Mouse (Mus musculus): ENCODE measurements around the gene Cyth2. TPM values are rescaled to one million over a fixed set of nuclear protein-coding genes. Genes with fewer than 3 reads are reported as not detected.
A peak's percentile ranks its signal among the peaks of the same experiment; 100 is the strongest.

The Cyth2 gene
- total and polyA plus RNA-seq, 3 experiments, result 27.3 to 61.9 (median 59.1) TPM

- Histone ChIP-seq H3K79me2 (replicated peaks; ENCODE audit: control insufficient read depth, insufficient read depth, low read length) (no peaks in the 10 kb centered on the region), H3K9ac (ENCODE audit: low read depth, low read length) (no peak overlapping the region), H3K36me3 (ENCODE audit: control insufficient read depth, insufficient read depth, low read length) (peaks cover 4% of the 10 kb centered on the region), H3K4me3 (no peak overlapping the region), H3K27ac (no peak overlapping the region), H3K27me3 (ENCODE audit: control insufficient read depth, insufficient read depth, low read length) (no peaks in the 10 kb centered on the region), H3K4me1 (ENCODE audit: control insufficient read depth, insufficient read depth, low read length) (peaks cover 5% of the 10 kb centered on the region)
- peak in 1 of 2 experiments; percentile 42 for DNase-seq
- intact Hi-C loops (cut with DNase I), result loop anchor here (5.0 to 10.0 kb wide), 3 partner anchors 87 to 1065 kb away; partner anchors contain the start of genes Bax, Fam83e and Vrk3
- 58% methylated on average over 14 of the region's 14 CpGs for WGBS
- TF ChIP-seq EP300 (IDR thresholded peaks at IDR 0.05; ENCODE audit: insufficient read depth, low read depth, low read length), result no peak
- TF ChIP-seq CTCF (IDR thresholded peaks at IDR 0.05), result no peak
- TF ChIP-seq POLR2A (IDR thresholded peaks at IDR 0.05; ENCODE audit: insufficient read depth, low read depth, low read length), result no peak
Observed at GRCm38 (mm10) chr7:45809276-45810075, 4.9 kb downstream of the Cyth2 start.

- Histone ChIP-seq H3K9ac (ENCODE audit: low read depth, low read length) (no peak overlapping the region), H3K27me3 (ENCODE audit: control insufficient read depth, insufficient read depth, low read length) (no peaks in the 10 kb centered on the region), H3K27ac (no peak overlapping the region), H3K79me2 (replicated peaks; ENCODE audit: control insufficient read depth, insufficient read depth, low read length) (no peaks in the 10 kb centered on the region), H3K36me3 (ENCODE audit: control insufficient read depth, insufficient read depth, low read length) (peaks cover 4% of the 10 kb centered on the region), H3K4me1 (ENCODE audit: control insufficient read depth, insufficient read depth, low read length) (peaks cover 5% of the 10 kb centered on the region), H3K4me3 (no peak overlapping the region)
- no peak for DNase-seq
- intact Hi-C loops (cut with DNase I), result loop anchor here (5.0 to 10.0 kb wide), 2 partner anchors 86 to 344 kb away; partner anchors contain the start of genes Bax and Fam83e
- no peak for TF ChIP-seq POLR2A (IDR thresholded peaks at IDR 0.05; ENCODE audit: insufficient read depth, low read depth, low read length)
- TF ChIP-seq CTCF (IDR thresholded peaks at IDR 0.05), result no peak
- TF ChIP-seq EP300 (IDR thresholded peaks at IDR 0.05; ENCODE audit: insufficient read depth, low read depth, low read length), result no peak
- WGBS, result 61% methylated on average over 11 of the region's 11 CpGs
Observed at GRCm38 (mm10) chr7:45808471-45808870, 5.9 kb downstream of the Cyth2 start.

- no peaks in the 10 kb centered on the region for H3K36me3 ChIP-seq (ENCODE audit: control insufficient read depth, insufficient read depth, low read length)
- H3K27me3 ChIP-seq (ENCODE audit: control insufficient read depth, insufficient read depth, low read length), result no peaks in the 10 kb centered on the region
Observed at GRCm38 (mm10) chr7:45805941-45806340, 8.4 kb downstream of the Cyth2 start.

GRCm38 (mm10) chr7:45802551-45802950 lies 11.8 kb downstream of the Cyth2 start:
- Histone ChIP-seq H3K4me1 (ENCODE audit: control insufficient read depth, insufficient read depth, low read length) (peaks cover 5% of the 10 kb centered on the region), H3K27me3 (ENCODE audit: control insufficient read depth, insufficient read depth, low read length) (peaks cover 7% of the 10 kb centered on the region), H3K9ac (ENCODE audit: low read depth, low read length) (no peak overlapping the region), H3K79me2 (replicated peaks; ENCODE audit: control insufficient read depth, insufficient read depth, low read length) (no peaks in the 10 kb centered on the region), H3K27ac (no peak overlapping the region), H3K4me3 (no peak overlapping the region), H3K36me3 (ENCODE audit: control insufficient read depth, insufficient read depth, low read length) (no peaks in the 10 kb centered on the region)
- WGBS, result 86% methylated on average over 6 of the region's 6 CpGs
- TF ChIP-seq EP300 (IDR thresholded peaks at IDR 0.05; ENCODE audit: insufficient read depth, low read depth, low read length) (no peak), POLR2A (IDR thresholded peaks at IDR 0.05; ENCODE audit: insufficient read depth, low read depth, low read length) (no peak), CTCF (IDR thresholded peaks at IDR 0.05) (no peak)
- DNase-seq, result no peak
- intact Hi-C loops (cut with DNase I), result loop anchor here (5.0 to 10.0 kb wide), 2 partner anchors 135 to 338 kb away; partner anchors contain the start of gene Bax

More at GRCm38 (mm10) chr7:45805941-45806340, 8.4 kb downstream of the Cyth2 start:
- TF ChIP-seq CTCF (IDR thresholded peaks at IDR 0.05), result no peak
- H3K79me2 ChIP-seq (replicated peaks; ENCODE audit: control insufficient read depth, insufficient read depth, low read length), result no peaks in the 10 kb centered on the region
- 64% methylated on average over 5 of the region's 5 CpGs for WGBS
- peaks cover 3% of the 10 kb centered on the region for H3K4me1 ChIP-seq (ENCODE audit: control insufficient read depth, insufficient read depth, low read length)
- no peak for DNase-seq
- H3K4me3 ChIP-seq, result no peak overlapping the region
- H3K27ac ChIP-seq, result no peak overlapping the region
- no peak overlapping the region for H3K9ac ChIP-seq (ENCODE audit: low read depth, low read length)
- intact Hi-C loops (cut with DNase I), result loop anchor here (5.0 to 10.0 kb wide), 2 partner anchors 84 to 341 kb away; partner anchors contain the start of genes Bax and Fam83e

- peaks cover 5% of the 10 kb centered on the region for H3K4me1 ChIP-seq (ENCODE audit: control insufficient read depth, insufficient read depth, low read length)
- no peaks in the 10 kb centered on the region for H3K36me3 ChIP-seq (ENCODE audit: control insufficient read depth, insufficient read depth, low read length)
- TF ChIP-seq CTCF (IDR thresholded peaks at IDR 0.05) (no peak), EP300 (IDR thresholded peaks at IDR 0.05; ENCODE audit: insufficient read depth, low read depth, low read length) (peak; percentile 94), POLR2A (IDR thresholded peaks at IDR 0.05; ENCODE audit: insufficient read depth, low read depth, low read length) (no peak)
- intact Hi-C loops (cut with DNase I), result loop anchor here (1.0 to 10.0 kb wide), 3 partner anchors 62 to 337 kb away; partner anchors contain the start of gene Bax
- no peaks in the 10 kb centered on the region for H3K79me2 ChIP-seq (replicated peaks; ENCODE audit: control insufficient read depth, insufficient read depth, low read length)
- H3K27ac ChIP-seq, result no peak overlapping the region
- peak overlapping the region; percentile 53 for H3K9ac ChIP-seq (ENCODE audit: low read depth, low read length)
- H3K27me3 ChIP-seq (ENCODE audit: control insufficient read depth, insufficient read depth, low read length), result peaks cover 9% of the 10 kb centered on the region
- WGBS, result under 1% methylated on average over 12 of the region's 12 CpGs
- peak overlapping the region; percentile 49 for H3K4me3 ChIP-seq
- peak; percentile 89 to 92 for DNase-seq
Observed at GRCm38 (mm10) chr7:45801348-45801747, 13.0 kb downstream of the Cyth2 start.
